Mouse (Mus musculus) olfactory bulb, adult 2 months (tissue): ENCODE measurements around the gene Nubpl. TPM values are rescaled to one million over a fixed set of nuclear protein-coding genes. Genes with fewer than 3 reads are reported as not detected.

Experiments used
- H3K27ac ChIP-seq: fragments of 200-500 bp; 2 replicates; pipeline ENCODE4 v1.5.1; 2012; ENCODE audit warnings: low read depth, low read length; ENCODE audit not compliant: insufficient read depth
- H3K4me1 ChIP-seq: fragments of 200-500 bp; 2 replicates; pipeline ENCODE4 v1.6.1; 2012; ENCODE audit warnings: low read length; ENCODE audit not compliant: control insufficient read depth, insufficient read depth
- H3K4me3 ChIP-seq: fragments of 200-500 bp; 2 replicates; pipeline ENCODE4 v1.5.1; 2012; ENCODE audit warnings: mild to moderate bottlenecking, low read depth, low read length, moderate library complexity; ENCODE audit not compliant: insufficient read depth
- CTCF ChIP-seq: fragments of 200-500 bp; IDR thresholded peaks from 2 replicates; pipeline ENCODE4 v1.5.1; 2012; ENCODE audit warnings: low read depth, mild to moderate bottlenecking, low read length, moderate library complexity; ENCODE audit not compliant: insufficient read depth
- POLR2A ChIP-seq: fragments of 200-500 bp; IDR thresholded peaks from 2 replicates; pipeline ENCODE4 v1.6.1; 2012; ENCODE audit warnings: mild to moderate bottlenecking, low read depth, low read length, moderate library complexity; ENCODE audit not compliant: insufficient read depth
- WGBS: fragments of 180-500 bp; shearing (Covaris S2); methylation state at CpG from one replicate; pipeline ENCODE4 v1.1.7; 2018; 5-methylcytosine and 5-hydroxymethylcytosine counted together
- polyA plus RNA-seq: library from polyadenylated mRNA; stranded (reverse); fragments of >200 nt; gene quantifications from 2 replicates; pipeline ENCODE4 v1.2.4, GENCODE M21; 2012; ENCODE audit warnings: low replicate concordance; ENCODE audit not compliant: missing spikeins, insufficient read depth, insufficient read length

The Nubpl gene
- polyA plus RNA-seq, 1 experiment, result not detected

DNA sequence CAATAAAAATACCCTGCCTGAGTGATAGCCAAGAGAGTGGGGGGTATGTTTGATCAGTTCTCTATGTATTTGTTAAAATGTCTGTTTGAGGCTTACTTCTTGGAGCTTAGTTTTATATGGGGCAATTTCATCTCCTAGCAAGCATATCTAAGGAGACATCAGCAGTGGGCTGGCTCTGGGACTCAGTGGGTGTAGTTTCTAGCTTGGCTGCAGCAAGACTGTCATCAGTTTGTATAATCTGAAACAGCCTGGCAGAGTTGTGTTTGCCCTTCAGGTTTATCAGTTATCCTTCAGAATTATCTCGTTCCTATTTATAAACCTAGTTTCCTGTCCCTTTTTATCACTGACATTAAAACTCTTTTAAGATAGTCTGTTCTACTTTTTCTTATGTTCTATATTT is 175.3 kb downstream of the Nubpl start:
- no peaks in the 10 kb centered on the region for H3K4me1 ChIP-seq
- no peak overlapping the region for H3K27ac ChIP-seq
- no peak for TF ChIP-seq CTCF
- TF ChIP-seq POLR2A, result no peak
- 82% methylated on average over 1 of the region's 1 CpGs for WGBS
- H3K4me3 ChIP-seq, result no peak overlapping the region

DNA sequence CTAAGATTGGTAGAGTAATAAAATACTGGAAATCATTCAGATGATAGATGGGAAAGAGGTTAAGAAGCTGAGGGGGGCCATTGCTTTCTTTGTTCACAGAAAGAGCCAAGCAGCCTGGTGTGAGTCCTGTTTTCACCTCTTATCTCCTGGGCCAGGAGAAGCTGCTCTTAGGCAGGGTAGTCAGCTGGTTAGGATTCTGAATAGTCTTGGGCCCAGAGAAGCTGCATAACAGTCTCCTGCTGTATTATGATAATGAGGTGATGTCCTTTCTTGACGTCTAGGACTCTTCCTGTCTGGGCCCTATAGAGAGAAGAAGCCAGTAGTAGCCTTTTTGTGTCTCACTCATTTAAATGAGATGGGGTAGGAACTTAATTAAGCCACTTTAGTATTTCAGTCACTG is 178.8 kb downstream of the Nubpl start:
- no peak overlapping the region for H3K27ac ChIP-seq
- no peaks in the 10 kb centered on the region for H3K4me1 ChIP-seq
- 55% methylated on average over 1 of the region's 1 CpGs for WGBS
- TF ChIP-seq POLR2A, result no peak
- no peak for TF ChIP-seq CTCF
- no peak overlapping the region for H3K4me3 ChIP-seq

DNA sequence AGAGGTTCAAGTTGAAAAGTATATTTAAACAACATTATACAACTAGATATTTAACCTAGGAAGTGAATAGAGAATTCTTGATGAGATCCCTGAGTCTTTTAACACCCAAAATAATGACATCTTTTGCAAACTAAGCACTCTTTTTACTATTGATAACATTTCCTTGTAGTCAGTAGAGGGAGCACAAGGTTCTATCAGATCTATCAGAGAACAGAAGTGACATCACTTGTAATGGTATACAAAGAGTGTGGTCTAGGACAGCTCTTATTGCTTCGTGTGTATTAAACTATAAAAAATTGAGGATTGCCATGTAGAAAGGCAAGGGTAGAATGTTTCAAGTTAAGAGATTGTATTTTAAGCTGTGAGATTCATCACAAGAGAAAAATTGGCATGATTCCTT is 183.7 kb downstream of the Nubpl start:
- TF ChIP-seq POLR2A (no peak), CTCF (no peak)
- WGBS, result 62% methylated on average over 1 of the region's 1 CpGs
- H3K4me1 ChIP-seq, result no peaks in the 10 kb centered on the region
- H3K27ac ChIP-seq, result no peak overlapping the region
- no peak overlapping the region for H3K4me3 ChIP-seq

DNA sequence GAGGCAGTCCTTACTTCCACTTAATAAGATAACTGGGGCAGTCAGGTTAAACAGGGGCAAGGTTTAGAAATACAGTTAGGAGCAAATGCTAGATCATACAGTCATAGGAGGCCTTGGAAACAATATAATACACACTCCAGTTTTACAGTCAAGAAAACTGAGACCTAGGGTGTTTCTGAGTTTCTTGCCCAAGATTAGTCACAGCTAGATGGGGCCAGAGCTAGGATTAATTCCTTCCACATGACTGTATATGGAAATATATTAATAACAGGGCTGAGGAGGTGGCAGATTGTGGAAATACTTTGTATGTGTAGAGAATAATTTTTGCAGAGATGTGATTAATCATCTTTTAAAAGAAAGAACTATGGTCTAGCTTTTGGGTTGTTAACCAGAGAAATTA is 186.9 kb downstream of the Nubpl start:
- TF ChIP-seq POLR2A (no peak), CTCF (no peak)
- H3K27ac ChIP-seq, result no peak overlapping the region

DNA sequence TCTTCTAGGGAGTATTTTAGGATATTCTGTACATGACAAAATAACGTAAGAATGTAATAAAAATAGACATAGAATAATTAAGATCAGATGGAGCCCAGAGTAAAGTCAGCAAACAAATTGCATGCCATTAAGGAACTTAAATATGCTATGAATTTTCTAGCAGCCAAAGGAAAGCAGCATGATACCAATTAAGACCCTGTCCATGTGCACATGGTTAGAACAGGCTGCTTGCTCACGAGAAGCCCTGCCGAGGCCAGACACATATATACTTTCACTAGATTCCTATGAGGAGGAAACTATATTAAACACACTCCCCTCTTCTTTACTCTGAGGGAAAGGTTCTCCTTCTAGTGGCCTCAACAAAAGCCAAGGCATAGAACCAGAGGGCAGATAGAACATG is 189.3 kb downstream of the Nubpl start:
- TF ChIP-seq CTCF (no peak), POLR2A (no peak)
- no peak overlapping the region for H3K4me3 ChIP-seq
- no peak overlapping the region for H3K27ac ChIP-seq
- H3K4me1 ChIP-seq, result no peaks in the 10 kb centered on the region
- WGBS, result 81% methylated on average over 3 of the region's 3 CpGs

More for the DNA sequence above, 186.9 kb downstream of the Nubpl start:
- no peak overlapping the region for H3K4me3 ChIP-seq
- no peaks in the 10 kb centered on the region for H3K4me1 ChIP-seq

DNA sequence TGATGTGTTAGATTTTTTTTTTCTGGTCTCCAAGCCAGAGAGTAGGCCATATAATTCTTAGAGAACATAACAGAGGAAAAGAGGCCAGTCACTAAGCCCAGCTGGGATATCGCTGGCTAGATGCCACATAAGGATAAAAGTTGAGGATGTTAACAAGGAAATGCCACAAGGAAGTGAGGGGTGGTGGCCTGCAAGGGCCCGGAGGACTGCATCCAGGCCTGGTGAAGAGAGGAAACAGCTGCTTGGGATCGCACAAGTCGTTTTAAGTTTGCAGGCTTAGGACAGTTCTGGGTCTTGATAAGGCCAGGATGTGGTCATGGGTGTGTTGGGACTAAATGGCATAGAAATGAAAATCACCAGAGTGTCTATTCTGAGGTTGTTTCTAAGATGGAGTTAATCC is 191.0 kb downstream of the Nubpl start:
- 78% methylated on average over 4 of the region's 4 CpGs for WGBS
- H3K4me3 ChIP-seq, result no peak overlapping the region
- TF ChIP-seq POLR2A, result no peak
- TF ChIP-seq CTCF, result no peak
- H3K4me1 ChIP-seq, result no peaks in the 10 kb centered on the region
- H3K27ac ChIP-seq, result no peak overlapping the region

DNA sequence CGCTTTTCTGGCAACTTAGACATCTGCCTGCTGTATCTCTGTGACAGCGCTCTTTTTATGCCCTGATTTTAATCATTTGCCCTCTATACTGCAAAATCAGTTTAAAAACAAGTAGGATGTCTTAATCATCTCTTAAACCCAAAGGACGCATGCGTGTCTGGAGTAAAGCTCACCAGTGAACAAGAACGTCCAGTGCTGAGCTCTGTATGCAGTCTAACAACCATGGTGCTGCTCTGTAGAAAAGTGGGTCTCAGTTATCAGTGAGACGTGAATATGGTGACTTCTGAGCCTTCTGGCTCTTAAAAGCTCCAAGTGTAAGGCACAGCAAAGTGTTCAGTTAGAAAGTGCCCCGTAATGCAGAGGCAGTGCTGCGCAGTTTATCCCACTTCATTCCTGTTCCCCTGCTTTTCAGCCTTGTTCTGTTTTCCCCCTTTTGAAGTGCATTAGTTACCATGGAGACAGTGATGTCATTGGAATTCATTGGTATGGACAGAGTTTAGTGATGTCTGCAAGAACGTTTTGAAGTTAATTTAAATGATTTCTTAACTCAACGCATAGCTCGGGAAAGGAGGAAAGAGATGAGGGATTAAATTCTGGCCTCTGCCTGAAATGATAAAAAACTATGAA is 191.5 kb downstream of the Nubpl start:
- no peak for TF ChIP-seq CTCF
- no peak for TF ChIP-seq POLR2A
- WGBS, result 78% methylated on average over 11 of the region's 11 CpGs
- H3K4me1 ChIP-seq, result no peaks in the 10 kb centered on the region
- no peak overlapping the region for H3K27ac ChIP-seq
- no peak overlapping the region for H3K4me3 ChIP-seq

DNA sequence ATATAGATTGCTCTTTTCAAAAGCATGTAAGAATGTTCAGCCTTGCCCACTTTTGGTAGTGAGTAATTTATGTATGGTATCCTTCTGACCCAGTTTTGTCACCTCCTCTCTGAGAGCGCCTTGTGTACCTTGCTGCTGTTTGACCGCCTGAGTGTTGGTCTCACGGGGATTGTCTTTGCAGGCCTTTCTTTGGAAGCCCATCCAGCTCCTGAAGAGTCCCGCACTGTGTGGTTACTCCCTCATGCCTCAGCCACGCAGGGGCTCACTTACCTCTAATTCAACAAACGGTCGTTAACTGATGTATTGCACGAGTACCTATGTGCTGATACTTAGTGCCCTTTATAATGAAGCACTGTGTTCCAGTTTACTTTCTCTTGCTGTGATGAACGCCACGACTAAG is 192.1 kb downstream of the Nubpl start:
- WGBS, result 79% methylated on average over 10 of the region's 10 CpGs
- TF ChIP-seq POLR2A (no peak), CTCF (no peak)
- no peak overlapping the region for H3K27ac ChIP-seq
- no peak overlapping the region for H3K4me3 ChIP-seq
- H3K4me1 ChIP-seq, result no peaks in the 10 kb centered on the region

DNA sequence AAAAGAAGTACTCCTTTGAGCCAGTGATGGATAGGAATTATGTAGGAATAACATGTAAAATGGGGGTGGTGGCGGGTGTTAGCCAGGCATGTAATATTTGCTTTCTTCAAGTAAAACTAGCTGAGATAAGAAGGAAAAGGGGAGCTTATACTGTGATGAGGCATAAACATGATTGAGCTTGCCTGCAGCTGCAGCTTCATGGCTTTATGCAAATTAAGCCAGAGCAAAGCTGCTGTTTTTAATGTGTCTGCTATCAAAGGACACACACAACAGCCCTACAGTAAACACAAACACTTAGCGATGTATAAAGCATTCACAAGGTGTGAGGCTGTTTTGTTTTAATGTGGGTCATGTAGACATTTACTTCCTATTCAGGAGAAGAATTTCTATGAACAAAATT is 196.4 kb downstream of the Nubpl start:
- TF ChIP-seq POLR2A (no peak), CTCF (no peak)
- Histone ChIP-seq H3K27ac (no peak overlapping the region), H3K4me3 (no peak overlapping the region), H3K4me1 (no peaks in the 10 kb centered on the region)
- WGBS, result 65% methylated on average over 2 of the region's 2 CpGs

DNA sequence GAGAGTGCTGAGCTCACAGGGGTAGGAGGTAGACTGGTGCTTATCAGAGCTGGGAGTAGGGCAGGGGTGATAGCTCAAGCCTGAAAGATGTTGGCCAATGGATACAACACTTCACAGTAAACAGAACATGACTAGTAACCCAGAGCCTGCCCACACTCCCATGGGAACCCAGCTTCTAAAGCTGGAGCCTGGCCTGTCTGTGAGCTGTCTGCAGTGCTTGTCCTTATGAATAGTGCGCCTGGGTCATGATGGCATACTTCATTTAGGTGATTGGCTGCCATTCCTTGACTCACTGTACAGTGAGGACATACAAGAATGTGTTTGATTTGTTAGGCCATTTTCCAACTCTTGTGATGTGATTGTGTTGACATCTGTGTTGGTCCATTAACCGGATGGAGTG is 200.5 kb downstream of the Nubpl start:
- H3K4me1 ChIP-seq, result no peaks in the 10 kb centered on the region
- no peak overlapping the region for H3K4me3 ChIP-seq
- 92% methylated on average over 2 of the region's 2 CpGs for WGBS
- no peak for TF ChIP-seq CTCF
- no peak for TF ChIP-seq POLR2A
- no peak overlapping the region for H3K27ac ChIP-seq
